Mouse (Mus musculus) forebrain, embryonic 13.5 days (tissue): ENCODE results near the gene Afm. TPM values are rescaled to one million over a fixed set of nuclear protein-coding genes. Genes with fewer than 3 reads are reported as not detected.

Experiments
- ATAC-seq: fragments of 200-750 bp; cut with Nextera tagmentation; 2 replicates; pipeline ENCODE4 v1.8.0; 2017
- H3K27ac ChIP-seq: fragments of 300-500 bp; sonication (generic); 2 replicates; pipeline ENCODE4 v1.5.1; 2015; ENCODE audit warnings: inconsistent platforms, mild to moderate bottlenecking, moderate library complexity
- H3K27me3 ChIP-seq: fragments of 300-500 bp; sonication (generic); 2 replicates; pipeline ENCODE4 v1.6.1; 2015; ENCODE audit warnings: mild to moderate bottlenecking, inconsistent platforms
- H3K36me3 ChIP-seq: fragments of 300-500 bp; sonication (generic); 2 replicates; pipeline ENCODE4 v1.6.1; 2015; ENCODE audit warnings: mild to moderate bottlenecking, inconsistent platforms; ENCODE audit not compliant: poor library complexity, severe bottlenecking
- H3K4me1 ChIP-seq: fragments of 300-500 bp; sonication (generic); 2 replicates; pipeline ENCODE4 v1.6.1; 2015; ENCODE audit warnings: inconsistent platforms
- H3K4me2 ChIP-seq: fragments of 300-500 bp; sonication (generic); 2 replicates; pipeline ENCODE4 v1.6.1; 2015; ENCODE audit warnings: inconsistent platforms, mild to moderate bottlenecking, moderate library complexity
- H3K4me3 ChIP-seq: fragments of 300-500 bp; sonication (generic); 2 replicates; pipeline ENCODE4 v1.5.1; 2015; ENCODE audit warnings: mild to moderate bottlenecking, inconsistent platforms
- H3K9ac ChIP-seq: fragments of 300-500 bp; sonication (generic); 2 replicates; pipeline ENCODE4 v1.6.1; 2015; ENCODE audit warnings: mild to moderate bottlenecking, inconsistent platforms
- H3K9me3 ChIP-seq: fragments of 300-500 bp; sonication (generic); replicated peaks from 2 replicates; pipeline ENCODE4 v1.6.1; 2016; ENCODE audit warnings: inconsistent platforms
- WGBS: fragments of 180-500 bp; shearing (Covaris S2); methylation state at CpG from one replicate; pipeline ENCODE4 v1.1.7; 2015; 5-methylcytosine and 5-hydroxymethylcytosine counted together
- polyA plus RNA-seq: library from polyadenylated mRNA; unstranded; fragments of >200 nt; fragmentation: Nextera tagmentation; extraction: Ambion mirVana; gene quantifications from 2 replicates; pipeline ENCODE4 v1.2.1, GENCODE M21; 2015

Gene Afm
- polyA plus RNA-seq, 1 experiment from 2014 or later = not detected

- H3K9me3 ChIP-seq = no peaks in the 10 kb centered on the region
- 93% methylated on average over 11 of the region's 11 CpGs for WGBS
- no peaks in the 10 kb centered on the region for H3K4me1 ChIP-seq
- no peaks in the 10 kb centered on the region for H3K36me3 ChIP-seq
- no peaks in the 10 kb centered on the region for H3K27me3 ChIP-seq
- H3K4me2 ChIP-seq = no peak overlapping the region
- H3K9ac ChIP-seq = no peak overlapping the region
- no peak for ATAC-seq
- H3K27ac ChIP-seq = no peak overlapping the region
- no peak overlapping the region for H3K4me3 ChIP-seq
Measured at GRCm38 (mm10) chr5:90561721-90562275, 43.1 kb downstream of the Afm start.

- Histone ChIP-seq H3K9ac (no peak overlapping the region), H3K9me3 (no peaks in the 10 kb centered on the region), H3K27ac (no peak overlapping the region), H3K36me3 (no peaks in the 10 kb centered on the region), H3K4me2 (no peak overlapping the region), H3K27me3 (no peaks in the 10 kb centered on the region), H3K4me3 (no peak overlapping the region), H3K4me1 (no peaks in the 10 kb centered on the region)
- 84% methylated on average over 4 of the region's 4 CpGs for WGBS
- ATAC-seq = no peak
Measured at GRCm38 (mm10) chr5:90562880-90563279, 44.1 kb downstream of the Afm start.

- WGBS = 89% methylated on average over 4 of the region's 4 CpGs
- Histone ChIP-seq H3K4me2 (no peak overlapping the region), H3K36me3 (no peaks in the 10 kb centered on the region), H3K4me3 (no peak overlapping the region), H3K9ac (no peak overlapping the region), H3K4me1 (no peaks in the 10 kb centered on the region), H3K27me3 (no peaks in the 10 kb centered on the region), H3K9me3 (no peaks in the 10 kb centered on the region), H3K27ac (no peak overlapping the region)
- ATAC-seq = no peak
Measured at GRCm38 (mm10) chr5:90564161-90564560, 45.4 kb downstream of the Afm start.

- H3K4me1 ChIP-seq = no peaks in the 10 kb centered on the region
- H3K27me3 ChIP-seq = no peaks in the 10 kb centered on the region
- H3K9me3 ChIP-seq = no peaks in the 10 kb centered on the region
- H3K9ac ChIP-seq = no peak overlapping the region
- H3K4me3 ChIP-seq = no peak overlapping the region
- 85% methylated on average over 6 of the region's 6 CpGs for WGBS
- H3K4me2 ChIP-seq = no peak overlapping the region
- no peak for ATAC-seq
- no peak overlapping the region for H3K27ac ChIP-seq
- no peaks in the 10 kb centered on the region for H3K36me3 ChIP-seq
Measured at GRCm38 (mm10) chr5:90565205-90565604, 46.5 kb downstream of the Afm start.

GRCm38 (mm10) chr5:90567788-90568187, 49.1 kb downstream of the Afm start:
- 80% methylated on average over 5 of the region's 5 CpGs for WGBS
- ATAC-seq = no peak

GRCm38 (mm10) chr5:90568338-90568737, 49.6 kb downstream of the Afm start:
- no peaks in the 10 kb centered on the region for H3K36me3 ChIP-seq
- no peaks in the 10 kb centered on the region for H3K4me1 ChIP-seq
- H3K27me3 ChIP-seq = no peaks in the 10 kb centered on the region
- no peak overlapping the region for H3K4me2 ChIP-seq
- ATAC-seq = no peak
- no peak overlapping the region for H3K27ac ChIP-seq
- H3K9ac ChIP-seq = no peak overlapping the region
- no peaks in the 10 kb centered on the region for H3K9me3 ChIP-seq
- no peak overlapping the region for H3K4me3 ChIP-seq

More at GRCm38 (mm10) chr5:90567788-90568187, 49.1 kb downstream of the Afm start:
- Histone ChIP-seq H3K4me2 (no peak overlapping the region), H3K4me1 (no peaks in the 10 kb centered on the region), H3K36me3 (no peaks in the 10 kb centered on the region), H3K9me3 (no peaks in the 10 kb centered on the region), H3K9ac (no peak overlapping the region), H3K4me3 (no peak overlapping the region), H3K27ac (no peak overlapping the region), H3K27me3 (no peaks in the 10 kb centered on the region)

GRCm38 (mm10) chr5:90571216-90571615, 52.5 kb downstream of the Afm start:
- no peak overlapping the region for H3K4me3 ChIP-seq
- H3K9ac ChIP-seq = no peak overlapping the region
- no peaks in the 10 kb centered on the region for H3K9me3 ChIP-seq
- H3K4me2 ChIP-seq = no peak overlapping the region
- H3K27ac ChIP-seq = no peak overlapping the region
- no peak for ATAC-seq
- no peaks in the 10 kb centered on the region for H3K36me3 ChIP-seq
- no peaks in the 10 kb centered on the region for H3K4me1 ChIP-seq
- 57% methylated on average over 3 of the region's 3 CpGs for WGBS
- H3K27me3 ChIP-seq = no peaks in the 10 kb centered on the region

- no peak for ATAC-seq
- Histone ChIP-seq H3K27ac (no peak overlapping the region), H3K4me3 (no peak overlapping the region), H3K9ac (no peak overlapping the region), H3K27me3 (no peaks in the 10 kb centered on the region), H3K4me1 (no peaks in the 10 kb centered on the region), H3K36me3 (no peaks in the 10 kb centered on the region), H3K9me3 (no peaks in the 10 kb centered on the region), H3K4me2 (no peak overlapping the region)
- 91% methylated on average over 9 of the region's 9 CpGs for WGBS
Measured at GRCm38 (mm10) chr5:90577751-90578150, 59.0 kb downstream of the Afm start.

- Histone ChIP-seq H3K27ac (no peak overlapping the region), H3K4me2 (no peak overlapping the region), H3K36me3 (no peaks in the 10 kb centered on the region), H3K4me3 (no peak overlapping the region), H3K9ac (no peak overlapping the region), H3K27me3 (no peaks in the 10 kb centered on the region), H3K9me3 (no peaks in the 10 kb centered on the region), H3K4me1 (no peaks in the 10 kb centered on the region)
- ATAC-seq = no peak
- 89% methylated on average over 9 of the region's 9 CpGs for WGBS
Measured at GRCm38 (mm10) chr5:90579556-90579955, 60.8 kb downstream of the Afm start.

- H3K27me3 ChIP-seq = no peaks in the 10 kb centered on the region
- no peak overlapping the region for H3K9ac ChIP-seq
- H3K4me1 ChIP-seq = no peaks in the 10 kb centered on the region
- no peak overlapping the region for H3K27ac ChIP-seq
- H3K4me3 ChIP-seq = no peak overlapping the region
- no peak for ATAC-seq
- WGBS = 91% methylated on average over 6 of the region's 6 CpGs
- no peak overlapping the region for H3K4me2 ChIP-seq
- no peaks in the 10 kb centered on the region for H3K36me3 ChIP-seq
- H3K9me3 ChIP-seq = no peaks in the 10 kb centered on the region
Measured at GRCm38 (mm10) chr5:90582179-90582578, 63.4 kb downstream of the Afm start.

- Histone ChIP-seq H3K4me2 (no peak overlapping the region), H3K9ac (no peak overlapping the region), H3K27me3 (no peaks in the 10 kb centered on the region), H3K36me3 (no peaks in the 10 kb centered on the region), H3K4me3 (no peak overlapping the region), H3K27ac (no peak overlapping the region), H3K9me3 (no peaks in the 10 kb centered on the region), H3K4me1 (no peaks in the 10 kb centered on the region)
- ATAC-seq = no peak
- 82% methylated on average over 7 of the region's 7 CpGs for WGBS
Measured at GRCm38 (mm10) chr5:90584799-90585198, 66.1 kb downstream of the Afm start.

- Histone ChIP-seq H3K27ac (no peak overlapping the region), H3K4me1 (no peaks in the 10 kb centered on the region), H3K9me3 (no peaks in the 10 kb centered on the region), H3K27me3 (no peaks in the 10 kb centered on the region), H3K36me3 (no peaks in the 10 kb centered on the region), H3K4me2 (no peak overlapping the region), H3K9ac (no peak overlapping the region), H3K4me3 (no peak overlapping the region)
- no peak for ATAC-seq
- WGBS = 72% methylated on average over 5 of the region's 5 CpGs
Measured at GRCm38 (mm10) chr5:90586511-90586910, 67.8 kb downstream of the Afm start.

GRCm38 (mm10) chr5:90588104-90588503, 69.4 kb downstream of the Afm start:
- 91% methylated on average over 5 of the region's 5 CpGs for WGBS
- no peaks in the 10 kb centered on the region for H3K27me3 ChIP-seq
- ATAC-seq = no peak

More at GRCm38 (mm10) chr5:90588104-90588503, 69.4 kb downstream of the Afm start:
- Histone ChIP-seq H3K4me1 (no peaks in the 10 kb centered on the region), H3K36me3 (no peaks in the 10 kb centered on the region), H3K9me3 (no peaks in the 10 kb centered on the region), H3K27ac (no peak overlapping the region), H3K9ac (no peak overlapping the region), H3K4me2 (no peak overlapping the region), H3K4me3 (no peak overlapping the region)
